Mouse (Mus musculus): ENCODE data around the gene Tbc1d19. TPM values are rescaled to one million over a fixed set of nuclear protein-coding genes. Genes with fewer than 3 reads are reported as not detected.

The Tbc1d19 gene
- total RNA-seq, 1 experiment from 2014 or later: 16.3 TPM

DNA sequence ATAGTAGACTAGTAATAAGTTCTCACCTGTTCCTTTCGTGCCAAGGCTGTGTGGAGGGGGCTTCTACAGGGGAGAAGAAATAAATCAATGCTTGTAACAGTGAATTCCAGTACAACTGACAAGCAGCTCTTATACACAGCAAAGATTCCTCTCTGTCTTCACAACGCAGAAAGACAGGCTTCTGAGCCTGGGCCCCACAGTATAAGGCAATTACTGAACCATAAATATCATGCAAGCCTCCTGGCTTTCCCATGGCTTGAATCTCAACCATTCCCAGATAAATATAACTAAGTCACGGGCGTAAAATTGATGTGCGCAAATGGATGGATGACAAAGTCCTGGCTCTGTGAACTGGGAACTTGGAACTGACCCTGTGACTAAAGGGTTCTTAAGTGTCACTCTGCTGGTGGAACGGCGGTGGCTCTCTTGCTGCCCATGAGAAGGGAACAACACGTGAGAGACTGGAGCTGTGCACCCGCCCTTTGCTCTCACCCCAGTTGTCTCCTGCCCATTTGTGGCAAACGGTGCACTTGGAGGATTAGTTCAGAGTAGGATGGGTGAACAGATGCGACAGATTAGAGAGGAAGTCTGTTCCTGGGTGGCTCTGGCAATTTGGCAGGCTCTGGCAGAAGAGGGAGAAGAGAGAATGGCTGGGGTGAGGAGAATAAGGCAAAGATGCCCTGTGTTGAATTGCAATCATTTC lies 132.1 kb downstream of the Tbc1d19 start:
- ATAC-seq (replicated peaks in 1 of 2; ENCODE audit: insufficient read depth in 1 of 2, low FRiP score in 2 of 2, low TSS enrichment in 1 of 2, low read depth in 1 of 2, poor library complexity in 2 of 2, severe bottlenecking in 2 of 2): no peak

GRCm38 (mm10) chr5:53942332-53942731 lies 132.9 kb downstream of the Tbc1d19 start:
- ATAC-seq (replicated peaks in 1 of 2; ENCODE audit: insufficient read depth in 1 of 2, low FRiP score in 2 of 2, low TSS enrichment in 1 of 2, low read depth in 1 of 2, poor library complexity in 2 of 2, severe bottlenecking in 2 of 2): no peak

GRCm38 (mm10) chr5:53943321-53943857 lies 134.0 kb downstream of the Tbc1d19 start:
- no peak for ATAC-seq (replicated peaks in 1 of 2; ENCODE audit: insufficient read depth in 1 of 2, low FRiP score in 2 of 2, low TSS enrichment in 1 of 2, low read depth in 1 of 2, poor library complexity in 2 of 2, severe bottlenecking in 2 of 2)

DNA sequence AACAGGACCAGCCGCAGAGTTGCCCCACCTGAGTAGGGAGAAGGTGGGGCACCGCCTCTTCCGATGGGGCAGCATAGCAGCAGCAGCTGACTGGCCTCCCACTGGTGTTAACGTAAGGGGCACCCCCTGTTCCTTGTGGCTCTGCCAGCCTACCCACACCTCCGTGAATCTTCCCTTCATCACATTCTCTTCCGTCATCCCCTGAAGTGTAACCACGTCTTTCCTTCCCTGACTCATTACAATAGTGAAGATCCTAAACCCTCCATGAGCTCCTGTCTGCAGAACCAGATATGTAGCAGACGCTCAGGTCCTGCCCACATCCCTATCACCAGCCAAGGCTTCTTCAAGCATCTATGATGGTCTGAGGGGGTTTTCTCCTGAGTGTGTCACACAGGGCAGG lies 137.3 kb downstream of the Tbc1d19 start:
- no peak for ATAC-seq (replicated peaks in 1 of 2; ENCODE audit: insufficient read depth in 1 of 2, low FRiP score in 2 of 2, low TSS enrichment in 1 of 2, low read depth in 1 of 2, poor library complexity in 2 of 2, severe bottlenecking in 2 of 2)

DNA sequence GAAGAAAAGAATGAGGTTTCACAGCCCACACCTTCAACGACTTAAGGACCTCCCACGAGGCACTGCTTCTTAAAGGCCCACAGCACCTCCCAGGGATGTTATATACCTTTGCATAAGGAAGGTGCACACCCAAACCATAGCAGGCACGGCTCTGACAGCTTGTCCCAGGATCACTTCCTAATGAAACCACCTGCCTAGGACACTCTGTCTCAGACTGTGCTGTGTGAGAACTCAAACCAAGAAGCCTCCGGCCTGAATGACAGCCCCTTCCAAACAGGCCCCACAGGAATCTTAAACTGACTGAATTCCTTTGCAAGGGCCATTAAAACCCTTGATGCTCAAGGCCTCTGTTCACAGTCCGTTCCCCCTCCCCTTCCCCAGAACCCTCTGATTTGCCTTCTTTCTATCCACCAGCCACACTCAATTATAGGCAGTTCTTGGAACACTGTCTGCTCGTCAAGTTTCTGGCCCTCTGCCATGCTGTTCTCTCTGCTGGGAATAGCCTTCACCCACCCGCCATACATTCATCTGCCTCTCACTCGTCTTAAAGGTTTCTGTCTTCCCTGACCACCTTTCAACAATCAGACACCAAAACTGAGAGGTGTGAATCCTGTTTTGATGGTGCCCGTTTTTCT lies 138.3 kb downstream of the Tbc1d19 start:
- ATAC-seq (replicated peaks in 1 of 2; ENCODE audit: insufficient read depth in 1 of 2, low FRiP score in 2 of 2, low TSS enrichment in 1 of 2, low read depth in 1 of 2, poor library complexity in 2 of 2, severe bottlenecking in 2 of 2): no peak

DNA sequence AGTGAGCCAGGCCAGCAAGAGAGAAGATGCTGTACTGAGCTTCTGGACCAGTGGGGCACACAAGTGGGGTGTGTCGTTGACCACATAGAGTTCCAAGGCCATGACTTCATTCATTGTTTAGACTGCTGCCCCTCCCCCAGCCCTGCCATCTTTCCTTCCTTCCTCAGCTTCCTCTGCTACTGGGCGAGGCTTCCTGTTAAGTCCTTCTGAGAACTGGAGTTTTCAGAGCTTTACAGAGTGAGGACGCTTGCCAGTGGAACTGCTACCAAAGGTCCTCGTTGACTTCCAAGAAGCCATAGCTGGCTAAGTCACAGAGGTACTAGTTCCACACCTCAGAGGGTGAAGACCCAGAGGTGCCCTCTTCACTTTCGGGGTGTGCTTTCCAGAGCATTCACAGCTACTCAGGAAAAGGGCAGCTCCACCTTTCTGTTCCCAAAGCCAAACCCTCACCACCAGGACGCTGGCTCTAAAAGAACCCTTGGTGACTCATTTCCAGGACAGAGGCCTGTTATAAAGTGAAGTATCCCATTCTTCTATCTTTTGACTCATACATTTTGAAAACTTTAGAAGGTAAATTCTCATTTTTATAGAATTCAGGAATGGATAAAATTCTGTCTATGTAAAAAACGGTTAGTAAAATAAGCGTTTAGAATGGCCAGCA lies 139.3 kb downstream of the Tbc1d19 start:
- 0 out of 4 replicates have a peak, but pooled peaks have one; percentile 17 to 23 for ATAC-seq (replicated peaks in 1 of 2; ENCODE audit: insufficient read depth in 1 of 2, low FRiP score in 2 of 2, low TSS enrichment in 1 of 2, low read depth in 1 of 2, poor library complexity in 2 of 2, severe bottlenecking in 2 of 2)

GRCm38 (mm10) chr5:53950189-53950588 lies 140.8 kb downstream of the Tbc1d19 start:
- ATAC-seq (replicated peaks in 1 of 2; ENCODE audit: insufficient read depth in 1 of 2, low FRiP score in 2 of 2, low TSS enrichment in 1 of 2, low read depth in 1 of 2, poor library complexity in 2 of 2, severe bottlenecking in 2 of 2): no peak

GRCm38 (mm10) chr5:53953216-53953615 lies 143.8 kb downstream of the Tbc1d19 start:
- ATAC-seq (replicated peaks in 1 of 2; ENCODE audit: insufficient read depth in 1 of 2, low FRiP score in 2 of 2, low TSS enrichment in 1 of 2, low read depth in 1 of 2, poor library complexity in 2 of 2, severe bottlenecking in 2 of 2): no peak

Other genes with a start within 250 kb of the Tbc1d19 start
- gene Cckar, start 101.9 kb upstream of the Tbc1d19 start, total RNA-seq (2017): not detected in 2 replicates
- 24.3 and 24.5 TPM in 2 replicates for gene Stim2, start 188.9 kb downstream of the Tbc1d19 start, total RNA-seq (2017)